In the genomic region with DNA sequence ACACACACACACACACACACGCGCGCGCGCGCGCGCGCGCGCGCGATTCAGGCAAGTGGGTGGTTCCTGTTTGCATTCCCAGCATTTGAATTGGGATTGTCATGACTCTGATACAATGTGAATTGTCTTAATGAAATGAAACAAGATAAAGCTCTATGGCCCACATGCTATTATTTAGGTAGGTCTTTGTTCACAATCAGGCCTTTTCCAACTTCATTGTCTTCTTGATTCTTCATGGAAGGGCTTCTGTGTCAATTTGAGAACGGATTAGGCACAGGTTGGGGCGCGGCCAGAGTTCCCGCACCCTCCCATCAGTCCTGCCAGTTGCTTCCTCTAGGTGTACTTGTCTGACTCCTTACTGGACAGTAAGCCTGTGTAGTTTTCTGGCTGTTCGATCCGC, we compare ENCODE assay signal across 7 mouse cellular contexts. TPM values are rescaled to one million over a fixed set of nuclear protein-coding genes. Genes with fewer than 3 reads are reported as not detected.
DNase-seq lines count a peak whose midpoint lies in the region; ATAC-seq and TF ChIP-seq lines count a peak whose summit lies in the region.

No protein-coding gene starts in this region.

- H3K27me3 ChIP-seq in E14TG2a.4 (ENCODE audit: insufficient read depth, low read length), result no peaks in the 10 kb centered on the region
- H3K27me3 ChIP-seq in heart, embryonic 16.5 days (ENCODE audit: control insufficient read depth, insufficient read depth, low read length), result no peaks in the 10 kb centered on the region
- no peaks in the 10 kb centered on the region for H3K27me3 ChIP-seq in liver, embryonic 15.5 days

- peak overlapping the region; percentile 67 for H3K9ac ChIP-seq in heart, embryonic 16.5 days (ENCODE audit: low read length)
- no peak overlapping the region for H3K9ac ChIP-seq in liver, embryonic 15.5 days

- WGBS in heart, embryonic 16.5 days, result 49% methylated on average over 19 of the region's 19 CpGs
- WGBS in liver, embryonic 15.5 days (ENCODE audit: insufficient replicate concordance), result 54% methylated on average over 19 of the region's 19 CpGs

- peak overlapping the region; percentile 62 for H3K4me3 ChIP-seq in E14TG2a.4 (replicated peaks; ENCODE audit: low read length)
- peak overlapping the region; percentile 45 for H3K4me3 ChIP-seq in heart, embryonic 16.5 days (ENCODE audit: low read length)
- peak overlapping the region; percentile 18 for H3K4me3 ChIP-seq in liver, embryonic 15.5 days (replicated peaks)

- peak; percentile 48 for DNase-seq in ES-CJ7 (ENCODE audit: low read depth, low spot score)
- no peak for DNase-seq in urinary bladder, postnatal 25 days (ENCODE audit: low spot score)
- no peak for DNase-seq in right cerebral cortex, postnatal 4 days
- DNase-seq in kidney, postnatal 4 days, result no peak

- peak overlapping the region; percentile 77 for H3K4me2 ChIP-seq in heart, embryonic 16.5 days (ENCODE audit: low read depth, low read length)
- H3K4me2 ChIP-seq in liver, embryonic 15.5 days, result peak overlapping the region; percentile 59

- no peak for ATAC-seq in heart, embryonic 16.5 days (replicated peaks; ENCODE audit: extremely low read depth, insufficient read depth, low FRiP score)
- no peak for ATAC-seq in liver, embryonic 15.5 days (ENCODE audit: insufficient read depth)

- peaks cover 3% of the 10 kb centered on the region; the same call in 1 of the 2 replicates for H3K36me3 ChIP-seq in E14TG2a.4 (ENCODE audit: insufficient read depth, low read length)
- H3K36me3 ChIP-seq in heart, embryonic 16.5 days (ENCODE audit: control insufficient read depth, insufficient read depth), result no peaks in the 10 kb centered on the region
- H3K36me3 ChIP-seq in liver, embryonic 15.5 days (replicated peaks), result no peaks in the 10 kb centered on the region

- peaks cover 10% of the 10 kb centered on the region for H3K9me3 ChIP-seq in E14TG2a.4 (ENCODE audit: low read length)
- no peaks in the 10 kb centered on the region for H3K9me3 ChIP-seq in heart, embryonic 16.5 days (replicated peaks; ENCODE audit: control insufficient read depth, low read length)
- no peaks in the 10 kb centered on the region for H3K9me3 ChIP-seq in liver, embryonic 15.5 days (replicated peaks)

- peaks cover 61% of the 10 kb centered on the region for H3K4me1 ChIP-seq in E14TG2a.4 (replicated peaks; ENCODE audit: low read depth, low read length)
- peaks cover 3% of the 10 kb centered on the region; the same call in 1 of the 2 replicates for H3K4me1 ChIP-seq in heart, embryonic 16.5 days (ENCODE audit: control insufficient read depth, insufficient read depth, low read length)
- H3K4me1 ChIP-seq in liver, embryonic 15.5 days (replicated peaks), result peaks cover 18% of the 10 kb centered on the region

- TF ChIP-seq CTCF in E14TG2a.4 (conservative IDR thresholded peaks at IDR 0.05; ENCODE audit: low read length), result no peak

- H3K27ac ChIP-seq in heart, embryonic 16.5 days (ENCODE audit: low read length), result peak overlapping the region; percentile 68
- no peak overlapping the region for H3K27ac ChIP-seq in liver, embryonic 15.5 days (replicated peaks)

RNA-seq across cellular contexts. Expression of gene Birc3, which starts 41.0 kb away (rescaled TPM):
- 7.3 and 10.0 TPM in 2 replicates for polyA plus RNA-seq in heart, embryonic 16.5 days (2015; fragmentation: Nextera tagmentation; extraction: Ambion mirVana)
- 7.0 and 7.1 TPM in 2 replicates for polyA plus RNA-seq in liver, embryonic 15.5 days (2015; fragmentation: Nextera tagmentation; extraction: Ambion mirVana)
